Mouse (Mus musculus) E14TG2a.4 (cell line): Measurements from ENCODE around the gene Sec22a.

Source experiments
- CTCF ChIP-seq: conservative IDR thresholded peaks from 2 replicates; pipeline ENCODE4 v1.5.1; 2014; ENCODE audit warnings: low read length
- POU5F1 ChIP-seq: IDR thresholded peaks from 2 replicates; pipeline ENCODE4 v1.6.1; 2014; ENCODE audit warnings: low read length, borderline replicate concordance

DNA sequence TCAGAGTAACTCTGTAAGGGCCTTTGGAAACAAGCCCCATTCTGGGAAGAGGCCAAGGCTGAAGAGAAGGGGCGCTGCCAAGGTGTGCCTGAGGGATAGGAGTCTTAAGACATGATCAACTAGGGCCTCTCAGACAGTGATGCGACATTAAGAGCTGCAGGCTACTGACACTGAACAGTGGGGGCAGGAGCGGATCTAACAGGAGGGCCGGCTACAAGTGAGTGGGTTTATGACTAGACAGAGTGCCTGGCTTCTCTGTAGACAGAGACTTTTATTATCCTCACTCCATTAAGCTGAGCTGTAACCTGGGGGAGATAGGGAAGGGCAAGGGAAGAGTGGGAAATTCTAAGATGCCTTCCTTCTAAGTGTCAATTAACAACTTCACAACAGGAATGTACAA, 43.0 kb upstream of the Sec22a start:
- TF ChIP-seq CTCF, result no peak
- TF ChIP-seq POU5F1, result no peak
